Mouse (Mus musculus): ENCODE measurements around the gene Tm2d3. TPM values are rescaled to one million over a fixed set of nuclear protein-coding genes. Genes with fewer than 3 reads are reported as not detected.
A peak's percentile ranks its signal among the peaks of the same experiment; 100 is the strongest.

The Tm2d3 gene
- polyA plus RNA-seq, 1 experiment, result 45.8 TPM

DNA sequence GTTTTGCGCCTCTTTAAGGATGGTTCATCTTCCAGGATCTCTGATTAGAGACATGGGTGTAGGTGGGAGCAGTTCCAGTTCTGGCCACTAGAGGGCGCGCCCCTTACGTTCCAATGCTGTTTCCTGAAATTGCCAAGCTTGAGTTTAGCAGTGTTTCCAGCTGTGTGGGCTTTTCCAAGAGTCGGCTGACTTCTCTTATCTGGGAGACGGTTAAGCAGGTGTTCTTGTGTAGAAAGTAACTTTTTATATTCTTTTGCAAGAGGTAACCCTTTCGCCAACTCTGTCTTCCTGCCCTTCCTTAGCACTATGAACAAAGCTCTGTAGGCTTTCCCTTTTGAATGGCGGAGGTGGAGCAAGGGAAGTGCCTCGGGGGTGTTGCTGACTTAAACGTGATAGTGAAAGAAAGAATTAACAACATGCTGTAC, 13.9 kb downstream of the Tm2d3 start:
- peak overlapping the region; percentile 8; the same call in 1 of the 2 replicates for H3K4me3 ChIP-seq (ENCODE audit: control insufficient read depth, low read depth, low read length)
- TF ChIP-seq POLR2A (IDR thresholded peaks at IDR 0.05; ENCODE audit: control insufficient read depth, low read depth, low read length) (no peak), CTCF (IDR thresholded peaks at IDR 0.05; ENCODE audit: control insufficient read depth, insufficient read depth, insufficient replicate concordance, low read depth, low read length) (peak; percentile 99)

DNA sequence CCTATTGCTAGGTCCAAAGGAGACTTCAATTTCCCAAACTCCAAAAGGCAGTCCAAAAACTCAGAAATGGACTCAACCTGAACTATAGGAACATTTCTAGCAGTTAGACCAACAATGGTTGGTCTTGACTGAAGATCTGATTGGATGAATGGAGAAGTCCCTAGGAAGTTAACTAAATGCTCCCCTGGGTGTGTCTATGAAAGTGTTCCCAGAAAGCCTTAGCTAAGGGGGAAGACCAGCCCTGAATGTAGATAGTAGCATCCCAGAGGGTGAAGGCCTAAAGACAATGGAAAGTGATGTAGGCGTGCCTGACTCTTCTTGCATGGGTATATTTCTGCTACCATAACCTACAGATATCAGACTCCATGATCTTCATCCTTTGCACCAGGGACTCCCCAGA, 17.5 kb downstream of the Tm2d3 start:
- Histone ChIP-seq H3K4me3 (ENCODE audit: control insufficient read depth, low read depth, low read length) (no peak overlapping the region), H3K36me3 (ENCODE audit: control insufficient read depth, insufficient read depth, low read length) (no peaks in the 10 kb centered on the region), H3K27me3 (ENCODE audit: control insufficient read depth, insufficient read depth, low read length) (no peaks in the 10 kb centered on the region), H3K27ac (ENCODE audit: control insufficient read depth, insufficient read depth, low read depth, low read length) (no peak overlapping the region), H3K4me1 (ENCODE audit: control insufficient read depth, insufficient read depth, low read length) (no peaks in the 10 kb centered on the region; the same call in 1 of the 2 replicates)
- no peak for TF ChIP-seq CTCF (IDR thresholded peaks at IDR 0.05; ENCODE audit: control insufficient read depth, insufficient read depth, insufficient replicate concordance, low read depth, low read length)
- no peak for TF ChIP-seq POLR2A (IDR thresholded peaks at IDR 0.05; ENCODE audit: control insufficient read depth, low read depth, low read length)

More for the DNA sequence above, 13.9 kb downstream of the Tm2d3 start:
- Histone ChIP-seq H3K27me3 (ENCODE audit: control insufficient read depth, insufficient read depth, low read length) (no peaks in the 10 kb centered on the region), H3K4me1 (ENCODE audit: control insufficient read depth, insufficient read depth, low read length) (no peaks in the 10 kb centered on the region; the same call in 1 of the 2 replicates), H3K36me3 (ENCODE audit: control insufficient read depth, insufficient read depth, low read length) (no peaks in the 10 kb centered on the region; the same call in 1 of the 2 replicates), H3K27ac (ENCODE audit: control insufficient read depth, insufficient read depth, low read depth, low read length) (peak overlapping the region; percentile 16; the same call in 1 of the 2 replicates)

DNA sequence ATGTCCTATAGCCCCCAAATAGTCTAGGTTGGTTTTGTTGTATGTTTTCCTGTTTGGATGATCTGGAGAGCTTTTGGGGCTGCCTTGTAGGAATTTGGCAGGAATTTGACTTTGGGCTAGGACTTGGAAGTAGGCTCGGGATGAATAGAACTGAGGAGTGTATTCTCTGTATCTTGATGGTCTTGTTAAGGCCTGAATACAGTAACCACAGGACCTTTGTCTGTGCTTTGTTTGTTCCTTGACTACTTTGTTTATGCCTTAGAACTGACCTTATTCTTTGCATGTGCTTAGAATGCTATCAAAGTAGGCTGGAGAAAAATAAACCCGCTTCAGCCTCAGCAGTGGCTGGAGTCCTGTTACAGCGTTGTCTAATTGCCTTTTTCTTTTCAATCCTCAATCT, 19.3 kb downstream of the Tm2d3 start:
- TF ChIP-seq POLR2A (IDR thresholded peaks at IDR 0.05; ENCODE audit: control insufficient read depth, low read depth, low read length), result no peak
- no peak for TF ChIP-seq CTCF (IDR thresholded peaks at IDR 0.05; ENCODE audit: control insufficient read depth, insufficient read depth, insufficient replicate concordance, low read depth, low read length)
- no peaks in the 10 kb centered on the region for H3K36me3 ChIP-seq (ENCODE audit: control insufficient read depth, insufficient read depth, low read length)

DNA sequence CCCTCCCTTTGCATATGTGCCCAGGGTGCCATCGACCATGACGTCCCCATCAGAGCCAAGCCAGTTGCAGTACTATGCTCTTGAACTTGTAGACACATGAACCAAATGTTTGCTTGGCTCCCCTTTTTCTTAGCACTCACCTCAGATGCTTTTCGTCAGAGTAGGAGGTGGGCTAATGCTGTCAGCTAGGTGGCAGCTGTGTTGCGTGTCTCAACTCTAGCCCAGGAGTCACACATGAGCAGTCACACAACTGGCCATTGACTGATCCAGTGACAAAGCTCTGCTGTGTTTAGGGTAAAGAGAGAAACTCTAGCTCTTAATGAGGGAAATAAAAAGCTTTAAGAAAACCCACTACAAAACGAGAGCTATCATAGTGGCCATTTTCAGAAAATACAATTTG, 22.8 kb downstream of the Tm2d3 start:
- TF ChIP-seq POLR2A (IDR thresholded peaks at IDR 0.05; ENCODE audit: control insufficient read depth, low read depth, low read length), result no peak
- TF ChIP-seq CTCF (IDR thresholded peaks at IDR 0.05; ENCODE audit: control insufficient read depth, insufficient read depth, insufficient replicate concordance, low read depth, low read length), result no peak
- Histone ChIP-seq H3K4me1 (ENCODE audit: control insufficient read depth, insufficient read depth, low read length) (no peaks in the 10 kb centered on the region), H3K36me3 (ENCODE audit: control insufficient read depth, insufficient read depth, low read length) (no peaks in the 10 kb centered on the region), H3K27ac (ENCODE audit: control insufficient read depth, insufficient read depth, low read depth, low read length) (no peak overlapping the region), H3K4me3 (ENCODE audit: control insufficient read depth, low read depth, low read length) (no peak overlapping the region), H3K27me3 (ENCODE audit: control insufficient read depth, insufficient read depth, low read length) (no peaks in the 10 kb centered on the region)

More for the DNA sequence above, 19.3 kb downstream of the Tm2d3 start:
- H3K4me3 ChIP-seq (ENCODE audit: control insufficient read depth, low read depth, low read length), result no peak overlapping the region
- H3K27me3 ChIP-seq (ENCODE audit: control insufficient read depth, insufficient read depth, low read length), result no peaks in the 10 kb centered on the region
- H3K27ac ChIP-seq (ENCODE audit: control insufficient read depth, insufficient read depth, low read depth, low read length), result no peak overlapping the region
- H3K4me1 ChIP-seq (ENCODE audit: control insufficient read depth, insufficient read depth, low read length), result no peaks in the 10 kb centered on the region

DNA sequence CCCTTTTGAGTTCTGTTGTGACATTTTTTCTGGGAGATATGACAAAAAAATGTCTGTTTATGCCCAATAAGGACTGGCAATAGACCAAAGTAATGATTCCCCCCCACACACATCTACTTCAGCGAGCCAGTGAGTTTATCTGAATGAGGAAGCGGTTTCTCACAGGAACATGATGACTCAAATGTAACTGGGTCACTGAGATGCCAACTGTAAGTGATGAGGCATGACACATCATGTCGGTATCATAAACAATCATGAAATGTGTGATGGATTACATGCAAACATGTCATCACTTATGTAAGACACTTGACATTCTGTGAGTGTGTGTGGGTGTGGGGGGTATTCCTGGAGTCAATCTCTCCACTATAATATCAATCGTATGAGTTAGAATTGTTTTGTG, 23.3 kb downstream of the Tm2d3 start:
- H3K27me3 ChIP-seq (ENCODE audit: control insufficient read depth, insufficient read depth, low read length), result no peaks in the 10 kb centered on the region
- no peaks in the 10 kb centered on the region for H3K36me3 ChIP-seq (ENCODE audit: control insufficient read depth, insufficient read depth, low read length)
- no peak overlapping the region for H3K27ac ChIP-seq (ENCODE audit: control insufficient read depth, insufficient read depth, low read depth, low read length)
- TF ChIP-seq POLR2A (IDR thresholded peaks at IDR 0.05; ENCODE audit: control insufficient read depth, low read depth, low read length) (no peak), CTCF (IDR thresholded peaks at IDR 0.05; ENCODE audit: control insufficient read depth, insufficient read depth, insufficient replicate concordance, low read depth, low read length) (no peak)
- H3K4me1 ChIP-seq (ENCODE audit: control insufficient read depth, insufficient read depth, low read length), result no peaks in the 10 kb centered on the region
- no peak overlapping the region for H3K4me3 ChIP-seq (ENCODE audit: control insufficient read depth, low read depth, low read length)

DNA sequence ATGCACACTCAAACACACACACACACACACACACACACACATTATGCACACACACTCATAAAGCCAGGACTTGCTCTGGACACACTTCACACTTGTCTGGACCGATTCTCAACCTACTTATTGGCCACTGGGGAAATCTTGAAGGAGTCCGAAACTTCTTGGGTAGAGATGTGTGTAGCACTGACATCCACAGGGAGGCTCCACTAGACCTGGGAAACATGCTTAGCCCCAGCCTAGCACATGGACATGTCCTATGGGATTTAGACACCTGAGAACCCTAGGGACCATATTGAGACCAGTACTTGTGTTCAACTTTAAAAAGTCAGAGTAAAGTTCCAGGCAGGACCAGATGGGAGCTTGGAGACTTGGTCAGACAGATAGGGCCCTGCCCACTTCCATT, 43.1 kb downstream of the Tm2d3 start:
- H3K4me1 ChIP-seq (ENCODE audit: control insufficient read depth, insufficient read depth, low read length), result no peaks in the 10 kb centered on the region; the same call in 1 of the 2 replicates
- H3K36me3 ChIP-seq (ENCODE audit: control insufficient read depth, insufficient read depth, low read length), result no peaks in the 10 kb centered on the region
- no peak overlapping the region for H3K27ac ChIP-seq (ENCODE audit: control insufficient read depth, insufficient read depth, low read depth, low read length)
- H3K4me3 ChIP-seq (ENCODE audit: control insufficient read depth, low read depth, low read length), result no peak overlapping the region
- no peaks in the 10 kb centered on the region for H3K27me3 ChIP-seq (ENCODE audit: control insufficient read depth, insufficient read depth, low read length)
- TF ChIP-seq CTCF (IDR thresholded peaks at IDR 0.05; ENCODE audit: control insufficient read depth, insufficient read depth, insufficient replicate concordance, low read depth, low read length) (no peak), POLR2A (IDR thresholded peaks at IDR 0.05; ENCODE audit: control insufficient read depth, low read depth, low read length) (no peak)

DNA sequence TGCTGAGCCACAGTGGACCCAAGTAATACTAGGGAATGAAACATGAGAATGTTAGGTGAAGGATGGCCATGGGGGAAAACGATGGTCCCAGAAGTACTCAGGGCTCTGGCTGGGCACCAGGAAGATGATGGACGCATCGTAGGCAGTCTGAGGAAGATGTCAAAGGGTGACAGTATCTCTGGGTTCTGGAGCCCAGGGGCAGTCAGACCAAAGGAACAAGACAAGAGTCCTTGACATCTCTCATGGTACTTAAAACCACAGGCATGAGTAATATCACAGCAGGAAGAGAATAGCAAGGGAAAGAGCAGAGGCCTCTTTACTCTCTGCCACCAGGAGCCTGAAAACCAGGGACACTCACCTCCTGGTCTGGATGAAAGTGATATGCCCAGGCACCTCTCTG, 44.3 kb downstream of the Tm2d3 start:
- TF ChIP-seq POLR2A (IDR thresholded peaks at IDR 0.05; ENCODE audit: control insufficient read depth, low read depth, low read length) (no peak), CTCF (IDR thresholded peaks at IDR 0.05; ENCODE audit: control insufficient read depth, insufficient read depth, insufficient replicate concordance, low read depth, low read length) (no peak)
- Histone ChIP-seq H3K4me1 (ENCODE audit: control insufficient read depth, insufficient read depth, low read length) (no peaks in the 10 kb centered on the region; the same call in 1 of the 2 replicates), H3K4me3 (ENCODE audit: control insufficient read depth, low read depth, low read length) (no peak overlapping the region), H3K27ac (ENCODE audit: control insufficient read depth, insufficient read depth, low read depth, low read length) (no peak overlapping the region), H3K27me3 (ENCODE audit: control insufficient read depth, insufficient read depth, low read length) (no peaks in the 10 kb centered on the region), H3K36me3 (ENCODE audit: control insufficient read depth, insufficient read depth, low read length) (no peaks in the 10 kb centered on the region)

All from testis, adult 2 months (tissue).